Mouse (Mus musculus): ENCODE results near the gene Dtd1.

DNA sequence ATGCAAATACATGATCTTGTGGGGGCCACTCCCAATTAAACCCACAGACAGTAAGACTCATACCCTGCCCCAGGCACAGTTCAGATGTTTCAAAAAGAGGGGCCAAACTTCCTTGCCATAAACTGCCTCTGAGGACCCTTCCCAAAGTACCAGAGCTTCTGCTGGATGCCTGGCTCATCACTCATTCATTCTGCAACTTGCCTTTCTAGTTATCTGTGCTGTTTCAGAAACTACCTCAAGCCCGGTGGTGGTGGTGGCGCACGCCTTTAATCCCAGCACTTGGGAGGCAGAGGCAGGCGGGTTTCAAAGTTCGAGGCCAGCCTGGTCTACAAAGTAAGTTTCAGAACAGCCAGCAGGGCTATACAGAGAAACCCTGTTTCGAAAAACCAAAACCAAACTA lies 184.1 kb downstream of the Dtd1 start:
- TF ChIP-seq CTCF (IDR thresholded peaks at IDR 0.05; ENCODE audit: low read depth, low read length) (no peak), EP300 (IDR thresholded peaks at IDR 0.05; ENCODE audit: insufficient read depth, low read depth, low read length) (no peak), POLR2A (IDR thresholded peaks at IDR 0.05; ENCODE audit: insufficient read depth, low read length) (no peak)

All from ES-Bruce4 (cell line).